Mouse (Mus musculus) adrenal gland, adult 18-20 months (tissue): ENCODE results near the gene B4galt7. TPM values are rescaled to one million over a fixed set of nuclear protein-coding genes. Genes with fewer than 3 reads are reported as not detected.
"Not testable (repeated sequence)": the region's sequence is repeated elsewhere in the genome, so short reads cannot be mapped to it uniquely, and the experiment has no call there.

Experiments
- DNase-seq, 2 experiments: peaks; one replicate each; pipeline ENCODE4 v3.0.0; 2021 to 2022; ENCODE audit warnings: low spot score in 2 of 2
- total RNA-seq, 2 experiments: library from RNA; stranded (reverse); gene quantifications; 1 replicate in 1 of 2; 2 replicates in 1 of 2; pipeline ENCODE4 v1.2.3; 2021

Gene B4galt7
- total RNA-seq, 2 experiments from 2014 or later, result 11.7 to 16.1 TPM

DNA sequence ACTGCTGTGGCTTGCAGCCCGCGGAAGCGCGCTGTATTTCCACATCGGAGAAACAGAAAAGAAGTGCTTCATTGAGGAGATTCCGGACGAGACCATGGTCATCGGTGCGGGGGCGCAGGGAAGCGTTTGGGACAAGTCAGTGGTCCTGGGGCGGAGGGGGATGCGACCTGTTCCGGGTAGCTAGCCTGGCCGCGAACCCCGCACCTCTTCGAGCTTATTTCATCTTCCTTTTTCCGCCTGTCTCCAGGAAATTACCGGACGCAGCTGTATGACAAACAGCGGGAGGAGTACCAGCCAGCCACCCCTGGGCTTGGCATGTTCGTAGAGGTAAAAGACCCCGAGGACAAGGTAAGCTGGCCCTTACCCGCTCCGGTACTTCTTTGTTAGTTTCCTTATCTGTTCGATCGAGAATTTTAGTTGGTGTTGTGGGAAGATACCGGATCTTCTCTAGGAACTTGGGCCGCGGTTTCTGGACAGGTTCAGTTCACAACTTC lies 6.4 kb upstream of the B4galt7 start:
- DNase-seq, result no peak

DNA sequence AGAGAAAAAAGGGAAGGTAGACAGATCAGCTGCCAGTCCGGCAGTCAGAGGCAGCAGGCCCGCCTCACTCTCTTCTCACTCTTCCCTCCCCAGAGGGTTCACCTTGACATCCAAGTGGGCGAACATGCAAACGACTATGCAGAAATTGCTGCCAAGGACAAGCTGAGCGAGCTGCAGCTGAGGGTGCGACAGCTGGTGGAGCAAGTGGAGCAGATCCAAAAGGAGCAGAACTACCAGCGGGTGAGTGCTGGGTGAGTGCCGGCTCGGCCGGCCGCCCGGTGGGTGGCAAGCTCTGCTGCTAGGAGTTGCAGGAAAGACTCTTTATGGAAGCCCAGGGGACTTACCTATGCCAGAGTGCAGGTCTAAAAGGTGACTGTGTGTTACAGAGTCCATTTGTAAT lies 4.3 kb upstream of the B4galt7 start:
- no peak for DNase-seq

DNA sequence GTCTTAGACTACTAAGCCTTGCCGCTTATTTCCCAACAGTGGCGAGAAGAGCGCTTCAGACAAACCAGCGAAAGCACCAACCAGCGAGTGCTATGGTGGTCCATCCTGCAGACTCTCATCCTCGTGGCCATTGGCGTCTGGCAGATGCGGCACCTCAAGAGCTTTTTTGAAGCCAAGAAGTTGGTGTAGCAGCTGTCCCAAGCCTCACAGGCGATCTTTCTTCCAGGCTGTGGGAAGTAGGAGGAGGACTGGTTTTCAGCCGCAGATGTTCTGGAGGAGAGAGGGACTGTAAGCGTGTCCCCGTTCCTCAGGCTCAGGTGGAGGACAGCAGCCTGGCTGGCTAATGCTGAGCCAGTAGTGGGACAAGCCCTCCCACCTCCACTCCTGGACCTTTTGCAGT lies 2.9 kb upstream of the B4galt7 start:
- no peak for DNase-seq

DNA sequence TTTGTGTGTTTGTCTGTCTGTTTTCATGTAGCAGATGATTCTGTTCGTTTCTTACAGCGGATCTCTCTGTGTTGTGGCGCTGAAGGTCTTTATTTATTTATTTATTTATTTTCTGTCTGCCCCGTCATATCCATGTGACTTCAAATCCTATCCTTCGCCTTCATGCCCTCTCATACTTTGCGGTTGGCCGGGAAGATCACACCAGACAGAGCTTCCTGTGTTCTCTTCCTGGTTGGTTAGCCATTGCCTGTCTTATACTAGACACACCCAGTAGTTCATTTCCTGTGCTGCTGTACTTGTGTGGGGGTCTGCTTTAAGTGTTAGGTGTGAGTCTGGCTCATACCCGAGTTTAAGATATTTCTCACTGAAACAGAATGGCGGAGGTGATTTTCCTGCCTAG lies 961 bp downstream of the B4galt7 start:
- no peak for DNase-seq

DNA sequence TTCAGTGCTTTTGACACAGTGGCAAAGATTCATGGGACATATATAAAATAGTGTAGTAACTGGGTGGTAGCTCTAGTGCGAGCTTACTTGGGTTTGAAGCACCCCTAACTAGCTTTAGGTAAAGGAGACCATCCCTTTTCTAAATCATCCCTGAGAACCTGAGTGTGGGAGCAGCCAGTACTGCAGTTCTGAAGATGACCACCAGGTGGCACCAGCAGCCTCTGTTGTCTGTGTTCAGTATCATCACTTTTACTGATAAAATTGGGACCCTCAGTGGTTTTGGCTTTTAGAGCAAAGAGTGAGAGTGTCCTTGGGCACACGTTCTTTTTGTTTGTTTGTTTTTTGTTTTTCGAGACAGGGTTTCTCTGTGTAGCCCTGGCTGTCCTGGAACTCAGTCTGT lies 1.9 kb downstream of the B4galt7 start:
- DNase-seq, result peak; percentile 83 to 91

DNA sequence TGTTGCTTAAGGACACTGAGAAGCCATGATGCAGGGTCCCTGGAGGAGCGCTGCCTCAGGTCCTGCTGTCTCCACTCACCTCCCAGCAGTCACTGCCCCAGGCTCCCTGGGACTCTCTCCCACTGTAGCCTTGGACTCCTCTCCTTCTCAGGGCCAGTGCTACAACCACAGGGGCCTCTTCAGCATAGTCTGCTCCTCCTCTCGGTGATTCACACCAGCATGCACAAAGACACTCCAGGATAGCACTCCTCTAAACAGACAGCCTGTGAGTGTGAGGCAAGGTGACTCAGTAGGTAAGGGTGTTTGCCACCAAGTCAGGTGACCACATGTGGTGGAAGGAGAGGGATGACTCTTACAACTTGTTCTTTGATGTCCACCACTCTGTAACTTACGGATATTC lies 4.9 kb downstream of the B4galt7 start:
- DNase-seq, result no peak

DNA sequence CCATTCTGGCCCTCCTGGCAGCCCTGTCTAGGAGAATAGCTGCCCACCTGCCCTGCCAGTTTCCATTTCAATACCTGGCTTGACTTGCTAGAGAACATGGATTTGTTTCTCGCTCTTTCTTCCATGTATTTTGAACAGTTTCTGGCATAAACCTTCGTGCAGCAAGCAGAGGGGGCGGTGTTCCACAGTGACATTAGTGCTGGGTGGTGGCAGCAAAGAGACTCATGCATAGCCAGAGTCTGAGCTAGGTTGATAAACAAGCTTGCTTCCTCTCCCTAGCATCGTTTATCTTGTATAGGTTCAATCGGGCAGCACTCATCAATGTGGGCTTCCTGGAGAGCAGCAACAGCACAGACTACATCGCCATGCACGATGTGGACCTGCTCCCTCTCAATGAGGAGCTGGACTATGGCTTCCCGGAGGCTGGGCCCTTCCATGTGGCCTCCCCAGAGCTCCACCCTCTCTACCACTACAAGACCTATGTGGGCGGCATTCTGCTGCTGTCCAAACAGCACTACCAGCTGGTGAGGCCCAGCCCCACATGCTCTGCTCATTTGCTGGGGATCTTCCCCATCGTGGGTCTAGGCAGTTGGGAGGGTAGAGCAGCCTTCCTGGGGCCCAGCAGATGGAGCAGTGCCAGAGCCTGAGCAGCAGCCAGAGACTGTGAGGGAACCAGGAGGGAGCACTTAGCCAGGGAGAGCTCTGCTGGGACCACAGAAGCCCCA lies 7.4 kb downstream of the B4galt7 start:
- DNase-seq, result no peak

DNA sequence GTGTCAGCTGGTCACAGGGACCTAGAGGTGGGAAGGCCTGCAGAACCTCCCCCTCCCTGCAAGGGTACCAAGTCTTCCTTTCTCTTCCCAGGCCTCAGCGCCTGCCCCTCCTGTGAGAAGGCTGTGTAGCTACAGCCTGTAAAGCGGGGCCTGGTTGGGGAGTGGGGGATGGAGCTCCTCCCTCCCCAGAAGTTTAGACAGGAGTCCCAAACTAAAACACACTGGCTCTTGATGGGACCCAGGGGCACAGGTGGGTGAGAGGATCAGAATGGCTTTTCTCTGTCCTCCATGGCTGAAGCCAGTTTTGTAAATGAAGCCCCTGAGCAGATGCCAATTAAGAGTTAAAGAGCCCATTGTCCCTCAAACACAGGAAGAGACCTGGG lies 7.9 kb downstream of the B4galt7 start:
- DNase-seq, result no peak

DNA sequence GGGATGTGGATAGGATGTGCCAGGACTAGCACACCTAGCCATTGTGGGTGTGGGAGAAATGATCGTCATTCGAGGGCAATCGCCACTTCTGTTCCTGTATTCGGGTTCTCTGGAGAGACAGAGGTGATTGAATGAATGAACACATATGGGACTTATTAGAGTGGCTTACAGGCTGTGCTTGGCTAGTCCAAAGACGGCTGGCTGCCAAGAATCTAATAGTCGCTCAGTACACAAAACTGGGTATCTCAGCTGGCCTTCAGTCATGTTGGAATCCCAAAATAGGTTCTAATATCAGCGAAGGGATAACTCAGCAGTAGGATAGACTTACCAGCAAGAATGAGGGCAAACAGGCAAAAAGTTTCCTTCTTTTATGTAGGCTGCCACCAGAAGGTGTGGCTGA lies 12.3 kb downstream of the B4galt7 start:
- no peak for DNase-seq

DNA sequence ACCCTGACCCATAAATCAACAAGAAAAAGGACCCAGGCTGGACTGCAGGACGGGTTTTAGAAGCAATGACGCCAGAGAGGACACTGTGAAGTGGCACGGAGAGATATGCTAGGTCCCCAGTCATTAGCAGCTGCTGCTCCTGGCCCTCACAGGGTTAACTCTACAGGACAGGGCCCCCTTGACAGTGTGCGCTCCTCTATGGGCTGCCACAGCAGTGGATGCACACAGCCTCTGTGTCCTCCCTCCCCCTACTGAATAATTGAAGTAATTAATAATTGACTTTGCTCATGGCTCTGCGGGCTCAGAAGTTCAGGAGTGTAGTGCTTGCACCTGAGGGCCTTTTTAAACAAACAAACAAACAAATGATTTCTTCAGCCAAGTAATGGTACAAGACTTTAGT lies 13.8 kb downstream of the B4galt7 start:
- no peak for DNase-seq

DNA sequence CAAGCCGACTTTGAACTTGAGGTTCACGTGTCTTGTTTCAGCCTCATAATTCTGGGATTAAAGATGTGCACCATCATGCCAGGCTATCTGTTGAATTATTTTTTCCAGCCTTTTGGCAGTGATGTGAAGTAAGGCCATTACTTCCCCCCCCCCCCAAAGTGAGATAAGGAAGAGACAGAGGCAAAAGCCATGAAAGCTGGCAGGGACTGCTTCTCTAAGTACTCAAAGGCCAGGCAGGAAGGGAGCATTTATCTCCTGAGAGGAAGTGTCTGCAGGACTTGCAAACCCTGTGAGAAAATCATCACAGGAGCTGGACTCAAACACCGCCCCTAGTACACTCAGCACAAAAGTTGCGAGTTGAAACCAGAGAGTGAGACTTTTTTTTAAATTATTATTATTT lies 19.6 kb downstream of the B4galt7 start:
- DNase-seq, result no peak

DNA sequence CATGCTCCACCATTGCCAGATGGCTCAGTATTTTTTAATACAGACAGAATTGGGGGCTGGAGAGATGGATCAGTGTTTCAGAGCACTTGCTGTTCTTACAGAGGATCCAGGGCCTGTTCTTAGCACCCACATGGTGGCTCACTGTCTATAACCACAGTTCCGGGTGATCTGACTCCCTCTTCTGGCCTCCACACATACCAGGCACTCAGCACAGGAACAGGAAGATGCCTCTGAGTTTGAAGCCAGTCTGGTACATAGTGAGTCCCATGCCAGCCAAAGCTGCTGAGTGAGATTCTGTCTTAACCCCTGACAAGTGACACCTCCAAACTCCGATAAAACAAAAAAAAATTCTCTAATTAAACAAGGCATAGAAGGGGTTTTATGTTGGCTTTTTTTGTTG lies 20.6 kb downstream of the B4galt7 start:
- DNase-seq, result no peak

DNA sequence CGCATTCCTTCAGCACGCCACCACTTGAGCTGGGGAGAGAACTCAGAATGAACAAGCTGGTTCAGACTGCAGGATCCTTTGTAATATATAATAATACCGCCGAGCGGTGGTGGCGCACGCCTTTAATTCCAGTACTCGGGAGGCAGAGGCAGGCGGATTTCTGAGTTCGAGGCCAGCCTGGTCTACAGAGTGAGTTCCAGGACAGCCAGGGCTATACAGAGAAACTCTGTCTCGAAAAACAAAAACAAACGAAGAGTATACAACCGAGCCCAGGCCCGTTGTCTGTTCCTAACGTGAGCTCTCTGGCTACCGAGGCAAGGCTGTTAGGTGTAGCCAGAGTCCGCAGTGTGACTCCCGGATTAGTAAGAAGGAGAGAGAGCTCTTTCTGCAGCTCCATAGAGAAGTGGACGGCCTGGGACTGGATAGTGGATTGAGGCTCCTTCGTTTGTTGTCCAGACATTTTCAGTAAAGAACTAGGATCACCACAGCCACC lies 22.5 kb downstream of the B4galt7 start:
- DNase-seq, result not testable (repeated sequence)

DNA sequence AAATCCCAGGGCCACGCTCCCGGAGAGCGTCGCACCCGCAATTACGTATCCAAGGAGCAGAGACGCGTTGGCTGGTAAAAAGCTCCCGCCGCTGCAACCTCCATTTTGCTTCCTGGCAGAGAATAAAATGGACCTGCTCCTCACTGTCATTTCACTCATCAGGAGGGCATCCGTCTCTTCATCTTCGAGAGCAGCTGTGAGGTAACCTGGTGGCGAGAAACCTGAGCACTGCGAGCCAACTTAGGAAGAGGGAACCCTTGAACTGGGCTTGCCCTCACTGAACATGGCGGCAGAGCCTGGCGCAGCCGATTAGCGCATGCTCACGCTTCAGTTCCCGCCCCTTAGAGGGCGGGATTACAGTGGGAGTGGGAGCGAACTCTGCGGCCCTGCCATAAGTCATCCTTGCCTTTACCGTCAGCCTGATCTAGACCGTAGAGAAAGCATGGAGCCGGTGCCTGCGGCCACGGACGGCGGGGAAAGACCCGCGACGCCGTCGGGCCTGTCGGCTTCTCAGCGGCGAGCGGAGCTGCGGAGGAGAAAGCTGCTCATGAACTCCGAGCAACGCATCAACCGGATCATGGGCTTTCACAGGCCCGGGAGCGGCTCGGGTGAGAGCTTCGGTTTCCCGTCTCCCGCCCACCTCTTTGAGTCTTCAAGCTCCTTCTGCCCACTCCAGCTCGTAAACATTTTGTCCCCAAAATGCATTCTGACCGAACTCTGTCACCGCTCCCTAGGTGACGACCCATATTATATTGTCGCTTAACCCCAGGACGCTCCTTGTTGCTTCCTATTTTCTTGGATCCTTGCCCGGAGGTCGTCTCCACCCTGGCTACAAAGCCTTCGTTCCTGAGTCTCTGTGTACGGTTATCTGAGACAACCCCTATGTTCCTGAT lies 23.2 kb downstream of the B4galt7 start, which contains the start of gene Caml:
Gene Caml (plus strand): TSS at position 357 of the 893 bp plus-strand sequence.
- peak; percentile 85 to 87 for DNase-seq

DNA sequence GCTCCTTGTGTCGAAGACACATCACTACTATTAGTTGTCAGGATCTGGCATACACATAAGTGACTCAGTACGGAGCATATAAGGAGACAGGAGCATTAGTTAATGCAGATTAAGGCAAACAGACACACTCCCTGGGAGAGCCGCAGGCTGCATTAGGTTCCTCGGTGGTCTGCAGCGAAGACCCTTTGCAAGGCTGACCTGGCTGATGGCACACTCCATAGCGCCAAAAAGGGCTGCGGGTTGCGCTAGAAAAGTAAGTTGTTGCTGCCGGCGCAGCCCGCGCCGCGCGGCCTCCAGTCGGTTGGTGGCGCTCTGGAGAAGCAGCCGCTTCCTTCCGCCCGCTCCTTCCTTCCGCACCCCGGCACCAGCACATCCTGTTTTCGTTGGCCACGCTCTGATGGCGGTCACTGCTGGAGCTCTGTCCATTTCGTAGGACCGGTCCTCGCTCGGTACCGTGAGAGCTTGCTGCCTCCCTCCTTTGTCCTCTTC lies 35.0 kb downstream of the B4galt7 start, which contains the start of gene Ddx46:
Gene Ddx46 (plus strand): TSS at position 389 of the 489 bp plus-strand sequence.
- peak; percentile 90 to 94 for DNase-seq

DNA sequence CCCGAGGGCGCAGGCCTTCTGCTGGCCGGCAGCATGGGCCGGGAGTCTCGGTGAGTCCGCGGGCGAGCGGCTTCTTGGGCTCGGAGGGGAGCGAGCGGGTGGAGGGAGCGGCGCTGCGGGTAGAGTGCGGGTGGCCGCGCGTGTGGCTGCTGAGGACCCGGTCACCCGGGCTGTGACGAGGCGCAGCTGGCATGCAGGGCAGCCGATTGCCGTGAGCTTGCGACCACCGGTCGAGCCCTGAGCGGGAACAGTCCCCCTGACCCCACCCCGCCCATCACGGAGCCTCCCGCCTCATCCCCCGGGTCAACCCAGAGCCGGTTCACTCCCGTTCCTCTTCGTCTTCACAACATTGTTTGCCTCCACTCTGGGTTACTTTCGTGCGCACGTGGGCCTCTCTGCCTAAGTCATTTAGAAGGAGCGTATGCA lies 35.5 kb downstream of the B4galt7 start:
- no peak for DNase-seq

DNA sequence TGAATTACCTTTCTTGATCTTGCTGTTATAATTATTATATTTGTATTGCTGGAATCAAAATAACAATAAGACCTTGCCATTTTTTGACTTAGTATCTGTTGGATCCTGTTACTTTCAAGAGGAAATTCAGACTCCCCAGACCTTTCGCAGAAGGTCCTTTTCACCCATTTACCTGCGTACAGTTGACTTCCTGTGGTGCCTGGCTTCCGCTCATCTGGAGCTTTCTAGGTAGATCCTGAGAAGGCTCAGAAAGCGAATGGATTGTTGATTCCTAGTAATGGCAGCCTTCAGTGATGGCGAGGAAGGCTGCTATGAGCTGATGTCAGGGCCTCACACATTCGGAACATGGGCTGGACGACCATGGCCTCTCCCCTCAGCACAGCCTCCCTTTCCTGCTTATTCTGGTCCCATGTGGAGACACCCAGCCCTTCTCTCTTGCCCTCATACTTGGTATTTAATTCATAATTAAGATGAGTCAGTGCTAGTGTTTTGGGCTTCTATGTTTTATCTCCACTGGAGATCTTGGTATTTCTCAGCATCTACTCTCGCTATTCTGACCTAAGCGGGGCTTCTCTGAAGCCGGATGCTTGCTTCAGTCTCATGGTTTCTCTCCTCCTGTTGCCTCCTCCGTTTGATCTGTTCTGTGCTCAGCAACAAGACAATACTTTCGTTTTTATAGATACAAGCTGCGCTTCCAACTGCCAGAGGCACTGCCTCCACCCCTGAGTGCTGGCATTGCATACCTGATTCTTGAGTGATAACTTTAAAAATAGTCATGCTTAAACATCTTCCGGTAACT lies 36.7 kb downstream of the B4galt7 start:
- no peak for DNase-seq

DNA sequence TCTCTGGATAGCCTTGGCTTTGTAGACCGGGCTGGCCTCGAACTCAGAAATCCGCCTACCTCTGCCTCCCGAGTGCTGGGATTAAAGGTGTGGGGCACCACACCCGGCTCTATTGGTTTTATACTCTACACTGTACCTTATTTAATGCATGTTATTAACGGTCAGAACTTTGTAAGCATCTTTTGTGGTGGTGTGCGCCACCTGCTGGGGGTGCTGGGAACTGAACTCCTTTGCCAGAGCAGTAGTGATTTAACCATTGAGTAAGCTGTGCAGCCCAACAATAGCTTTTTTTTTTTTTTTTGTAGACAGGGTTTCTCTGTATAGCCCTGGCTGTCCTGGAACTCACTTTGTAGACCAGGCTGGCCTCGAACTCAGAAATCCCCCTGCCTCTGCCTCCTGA lies 40.8 kb downstream of the B4galt7 start:
- DNase-seq, result peak; percentile 82 to 85

DNA sequence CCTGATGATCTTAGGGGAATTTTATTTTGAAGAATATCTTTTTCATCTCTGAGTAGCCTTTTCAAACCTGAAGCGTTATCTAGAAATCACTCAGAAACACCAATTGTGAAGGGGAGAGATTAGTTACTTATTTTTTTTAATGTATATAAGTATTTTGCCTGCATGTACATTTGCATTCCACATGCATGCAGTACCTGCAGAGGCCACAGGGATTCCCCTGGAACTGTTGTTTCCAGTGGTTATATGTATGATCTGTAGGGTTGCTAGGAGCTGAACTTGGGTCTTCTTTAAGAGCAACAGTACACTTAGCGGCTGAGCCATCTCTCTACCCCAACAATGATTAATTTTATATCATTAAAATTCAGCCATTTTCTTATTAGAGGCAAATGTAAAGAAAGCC lies 44.8 kb downstream of the B4galt7 start:
- no peak for DNase-seq

DNA sequence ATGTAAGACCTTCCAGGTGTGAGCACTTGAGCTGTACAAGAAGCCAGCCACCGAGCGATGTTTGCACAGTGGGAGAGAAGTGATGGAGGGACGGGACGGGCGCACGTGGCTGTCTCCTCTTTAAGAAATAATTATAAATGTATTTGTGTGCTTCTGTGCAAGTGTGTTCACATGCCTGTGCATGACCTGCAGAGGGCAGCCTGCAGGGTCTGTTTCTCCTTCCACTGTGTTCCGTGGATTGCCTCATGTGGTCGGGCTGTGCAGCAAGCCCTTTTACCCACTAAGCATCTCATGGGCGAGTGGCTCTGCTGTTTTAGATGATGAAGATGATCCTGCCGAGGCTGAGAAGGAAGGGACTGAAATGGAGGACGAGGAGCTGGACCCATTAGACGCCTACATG lies 50.4 kb downstream of the B4galt7 start:
- no peak for DNase-seq

DNA sequence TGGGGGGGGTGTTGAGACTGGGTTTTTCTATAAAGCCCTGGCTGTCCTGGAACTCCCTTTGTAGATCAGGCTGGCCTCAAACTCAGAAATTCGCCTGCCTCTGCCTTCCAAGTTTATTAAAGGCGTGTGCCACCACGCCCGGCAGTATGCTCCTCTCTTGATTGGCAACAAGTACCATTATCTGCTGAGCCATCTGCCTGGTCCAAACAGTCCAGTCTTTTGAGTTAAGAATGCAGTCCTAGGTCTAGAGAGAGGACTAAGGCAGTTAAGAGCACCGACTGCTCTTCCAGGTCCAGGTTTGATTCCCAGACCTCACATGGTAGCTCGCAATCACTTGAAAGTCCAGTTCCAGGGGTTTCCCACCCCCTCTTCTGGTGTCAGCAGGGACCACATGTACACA lies 51.3 kb downstream of the B4galt7 start:
- DNase-seq, result no peak
